Mouse (Mus musculus): ENCODE results near the gene Scel.
A peak's percentile ranks its signal among the peaks of the same experiment; 100 is the strongest.

The Scel gene

GRCm38 (mm10) chr14:103567957-103568356 is 54.8 kb downstream of the Scel start:
- no peak for DNase-seq (ENCODE audit: low read depth, low spot score)

GRCm38 (mm10) chr14:103568433-103568832 is 55.3 kb downstream of the Scel start:
- no peak for DNase-seq (ENCODE audit: low read depth, low spot score)

- no peak for DNase-seq (ENCODE audit: low read depth, low spot score)
Measured at GRCm38 (mm10) chr14:103571598-103572320, 58.6 kb downstream of the Scel start.

- no peak for DNase-seq (ENCODE audit: low read depth, low spot score)
Measured at GRCm38 (mm10) chr14:103575854-103576253, 62.7 kb downstream of the Scel start.

GRCm38 (mm10) chr14:103577011-103577410 is 63.9 kb downstream of the Scel start:
- DNase-seq (ENCODE audit: low read depth, low spot score), result no peak

GRCm38 (mm10) chr14:103586662-103587061 is 73.5 kb downstream of the Scel start:
- DNase-seq (ENCODE audit: low read depth, low spot score), result no peak

GRCm38 (mm10) chr14:103587208-103587900 is 74.2 kb downstream of the Scel start:
- DNase-seq (ENCODE audit: low read depth, low spot score), result no peak

- DNase-seq (ENCODE audit: low read depth, low spot score), result no peak
Measured at GRCm38 (mm10) chr14:103589819-103590218, 76.7 kb downstream of the Scel start.

- DNase-seq (ENCODE audit: low read depth, low spot score), result no peak
Measured at GRCm38 (mm10) chr14:103595870-103596269, 82.7 kb downstream of the Scel start.

GRCm38 (mm10) chr14:103608063-103608462 is 94.9 kb downstream of the Scel start:
- DNase-seq (ENCODE audit: low read depth, low spot score), result no peak

- no peak for DNase-seq (ENCODE audit: low read depth, low spot score)
Measured at GRCm38 (mm10) chr14:103613573-103614271, 100.6 kb downstream of the Scel start.

GRCm38 (mm10) chr14:103614272-103614587 is 101.1 kb downstream of the Scel start:
- DNase-seq (ENCODE audit: low read depth, low spot score), result no peak

GRCm38 (mm10) chr14:103619756-103620155 is 106.6 kb downstream of the Scel start:
- DNase-seq (ENCODE audit: low read depth, low spot score), result no peak

- no peak for DNase-seq (ENCODE audit: low read depth, low spot score)
Measured at GRCm38 (mm10) chr14:103621207-103621606, 108.1 kb downstream of the Scel start.

- DNase-seq (ENCODE audit: low read depth, low spot score), result no peak
Measured at GRCm38 (mm10) chr14:103626100-103626499, 113.0 kb downstream of the Scel start.

- DNase-seq (ENCODE audit: low read depth, low spot score), result no peak
Measured at GRCm38 (mm10) chr14:103629639-103630364, 116.7 kb downstream of the Scel start.

GRCm38 (mm10) chr14:103630545-103630944 is 117.4 kb downstream of the Scel start:
- DNase-seq (ENCODE audit: low read depth, low spot score), result peak; percentile 58

GRCm38 (mm10) chr14:103643933-103644332 is 130.8 kb downstream of the Scel start:
- no peak for DNase-seq (ENCODE audit: low read depth, low spot score)

- DNase-seq (ENCODE audit: low read depth, low spot score), result no peak
Measured at GRCm38 (mm10) chr14:103647981-103648380, 134.8 kb downstream of the Scel start.

- peak; percentile 43 for DNase-seq (ENCODE audit: low read depth, low spot score)
Measured at GRCm38 (mm10) chr14:103648623-103649255, 135.6 kb downstream of the Scel start.

- DNase-seq (ENCODE audit: low read depth, low spot score), result no peak
Measured at GRCm38 (mm10) chr14:103649302-103649701, 136.2 kb downstream of the Scel start.

Data from ZHBTc4 (cell line).